Mouse (Mus musculus): ENCODE data around the gene Cxadr. TPM values are rescaled to one million over a fixed set of nuclear protein-coding genes. Genes with fewer than 3 reads are reported as not detected.

Cxadr gene
- polyA plus RNA-seq (2012; rRNA removed; ENCODE audit: low replicate concordance) = 2.2 and 13.8 TPM in 2 replicates

DNA sequence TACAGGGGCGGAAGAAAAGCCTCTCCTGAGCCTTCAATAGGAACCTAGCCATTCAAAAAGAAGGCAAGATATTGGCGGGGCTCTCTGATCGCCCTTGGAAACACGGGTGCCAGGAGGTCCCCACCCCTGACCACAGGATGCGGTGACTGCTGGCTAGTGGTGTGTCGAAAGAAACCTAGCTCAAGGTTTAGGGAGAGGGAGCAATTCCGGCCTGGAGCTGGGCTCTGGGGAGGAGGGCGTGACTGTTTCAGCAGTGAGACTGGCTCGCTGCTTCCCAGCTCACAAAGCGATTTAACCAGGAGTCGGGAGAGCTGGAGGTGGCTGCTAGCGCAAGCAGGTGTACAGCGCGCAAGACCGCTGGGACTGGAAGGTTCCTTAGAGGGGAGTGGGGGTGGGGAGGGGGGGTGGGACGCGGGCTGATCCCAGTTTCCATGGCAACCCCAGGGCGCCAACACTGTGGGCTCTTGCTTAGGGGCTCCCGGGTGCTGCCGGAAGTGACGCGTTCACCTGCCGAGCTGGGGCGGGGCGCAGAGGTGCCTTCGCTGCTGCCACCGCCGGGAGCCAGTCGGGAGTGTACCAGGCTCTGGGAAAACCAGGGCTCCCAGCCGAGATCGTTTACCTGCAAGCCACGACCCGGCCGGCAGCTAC lies at the start of gene Cxadr:
TSS of gene Cxadr (plus strand) at position 307 of the 648 bp plus-strand sequence.

DNA sequence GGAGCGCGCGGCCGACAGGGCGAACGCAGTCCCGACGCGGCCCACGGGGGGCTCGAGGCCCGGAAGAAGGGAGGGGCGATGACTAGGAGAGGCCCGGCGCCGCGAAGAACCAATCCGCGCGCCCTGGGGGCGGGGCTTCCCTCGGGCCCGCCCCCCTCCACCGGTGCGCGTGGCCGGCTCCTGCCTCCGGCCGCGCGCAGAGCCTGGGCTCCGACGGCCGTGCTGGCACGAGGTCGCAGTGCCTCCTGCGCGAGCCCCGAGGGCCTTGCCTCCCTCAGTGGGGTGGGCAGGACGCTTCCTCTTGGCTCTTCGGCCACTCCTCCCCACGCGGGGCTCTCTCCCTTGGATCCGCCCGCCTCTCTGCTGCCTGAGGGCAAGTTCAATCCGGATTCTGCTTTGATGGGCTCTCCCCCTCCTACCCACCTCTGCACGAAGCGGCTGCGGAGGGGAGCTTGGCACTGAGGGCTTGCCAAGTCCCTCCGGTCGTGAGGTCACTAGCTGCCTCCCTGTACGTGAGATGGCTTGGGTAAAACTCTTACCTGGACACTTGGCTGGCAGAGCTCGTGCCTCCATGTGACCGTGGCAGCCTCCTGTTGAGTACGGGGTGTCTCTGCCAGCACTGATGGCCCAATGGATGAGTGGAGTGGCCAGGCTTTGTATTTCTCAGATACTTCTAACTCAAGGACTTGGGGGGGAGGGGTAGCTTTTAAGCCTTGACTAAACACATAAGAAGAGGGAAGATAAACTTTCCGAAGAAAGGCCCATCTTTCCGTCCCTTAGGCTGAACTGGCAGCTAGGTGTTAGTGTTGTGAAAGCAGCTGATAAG lies 75.7 kb downstream of the Cxadr start, which contains the start of gene Btg3:
TSS of gene Btg3 (minus strand) at position 448 of the 826 bp plus-strand sequence.

Other genes starting within 250 kb of the Cxadr start
- 3.6 and 4.9 TPM in 2 replicates for gene Btg3, start 75.7 kb downstream of the Cxadr start, polyA plus RNA-seq (2012; rRNA removed; ENCODE audit: low replicate concordance)